17 mouse cellular contexts compared by ENCODE assay signal in genomic region chr9:63655092-63655491, GRCm38 (mm10). TPM values are rescaled to one million over a fixed set of nuclear protein-coding genes. Genes with fewer than 3 reads are reported as not detected.
DNase-seq lines count a peak whose midpoint lies in the region; ATAC-seq and TF ChIP-seq lines count a peak whose summit lies in the region.
"Had no signal": no experiment of that assay in that cellular context is flagged by ENCODE, and none has a peak within 500 bp of the region (broad histone marks: within the 10 kb centered on the region; RNA-seq: fewer than 3 reads in every experiment).

No protein-coding gene starts in this region.

- in situ Hi-C loops in CH12.LX (cut with MboI; ENCODE audit: low pct_ligation_motif_present, low pct_unique_long_range_greater_than_20kb, low sequenced_read_pairs), result no loop called here

- ATAC-seq in embryonic facial prominence, embryonic 11.5 days (replicated peaks; ENCODE audit: insufficient number of reproducible peaks, low FRiP score, low TSS enrichment, low read depth), result no peak
- ATAC-seq in hindbrain, embryonic 12.5 days (ENCODE audit: low FRiP score), result no peak
- no peak for ATAC-seq in embryonic facial prominence, embryonic 14.5 days (ENCODE audit: low read depth)
- ATAC-seq: intestine, embryonic 16.5 days; lung, postnatal 0 days had no signal

- no peak overlapping the region for H3K4me3 ChIP-seq in embryonic facial prominence, embryonic 11.5 days (ENCODE audit: low read depth, low read length)
- no peak overlapping the region for H3K4me3 ChIP-seq in embryonic facial prominence, embryonic 10.5 days
- no peak overlapping the region for H3K4me3 ChIP-seq in hindbrain, embryonic 10.5 days
- H3K4me3 ChIP-seq in hindbrain, embryonic 12.5 days, result no peak overlapping the region
- H3K4me3 ChIP-seq in CH12.LX (replicated peaks in 1 of 3; ENCODE audit: low read depth in 2 of 3, low read length in 2 of 3, poor library complexity in 1 of 3), result no peak overlapping the region
- no peak overlapping the region for H3K4me3 ChIP-seq in embryonic facial prominence, embryonic 14.5 days (ENCODE audit: low read depth, low read length)
- H3K4me3 ChIP-seq: liver, embryonic 13.5 days; megakaryocyte, embryonic 14.5 days; myocyte had no signal

- DNase-seq in embryonic facial prominence, embryonic 11.5 days (ENCODE audit: low spot score), result peak; percentile 57
- no peak for DNase-seq in embryonic facial prominence, embryonic 10.5 days (ENCODE audit: low spot score)
- no peak for DNase-seq in hindbrain, embryonic 10.5 days (ENCODE audit: low spot score)
- DNase-seq in CH12.LX (ENCODE audit: extremely low read depth), result peak; percentile 12
- peak; percentile 44 for DNase-seq in embryonic facial prominence, embryonic 14.5 days (ENCODE audit: low spot score)
- no peak for DNase-seq in neural tube, embryonic 10.5 days (ENCODE audit: extremely low spot score, low spot score)
- DNase-seq: adrenal gland, postnatal 10 days; B cell, adult 2 months; cerebellum, adult 18-20 months; liver, embryonic 13.5 days; right cerebral cortex, adult 18-20 months; thymus, postnatal 25 days had no signal

- H3K4me1 ChIP-seq in embryonic facial prominence, embryonic 11.5 days (ENCODE audit: control insufficient read depth, insufficient read depth, low read length), result no peaks in the 10 kb centered on the region
- H3K4me1 ChIP-seq in embryonic facial prominence, embryonic 10.5 days, result peaks cover 23% of the 10 kb centered on the region
- H3K4me1 ChIP-seq in hindbrain, embryonic 10.5 days (replicated peaks), result peaks cover 35% of the 10 kb centered on the region
- peaks cover 45% of the 10 kb centered on the region for H3K4me1 ChIP-seq in hindbrain, embryonic 12.5 days
- peaks cover 9 to 29% of the 10 kb centered on the region in 2 experiments for H3K4me1 ChIP-seq in CH12.LX (ENCODE audit: control insufficient read depth in 1 of 2, insufficient read depth in 2 of 2)
- peaks cover 79% of the 10 kb centered on the region for H3K4me1 ChIP-seq in embryonic facial prominence, embryonic 14.5 days (ENCODE audit: control insufficient read depth, insufficient read depth, low read length)
- H3K4me1 ChIP-seq: liver, embryonic 13.5 days had no signal

- dilution Hi-C loops in CH12.LX (cut with MboI; ENCODE audit: extremely low pct_ligation_motif_present, extremely low pct_unique_long_range_greater_than_20kb, low sequenced_read_pairs), result no loop called here

- no peak for TF ChIP-seq RAD21 in CH12.LX (IDR thresholded peaks at IDR 0.05; ENCODE audit: low read depth, low read length)

- no peaks in the 10 kb centered on the region for H3K27me3 ChIP-seq in embryonic facial prominence, embryonic 11.5 days (ENCODE audit: control insufficient read depth, insufficient read depth, low read length)
- H3K27me3 ChIP-seq in embryonic facial prominence, embryonic 10.5 days (replicated peaks; ENCODE audit: low read depth, poor library complexity, severe bottlenecking), result no peaks in the 10 kb centered on the region
- no peaks in the 10 kb centered on the region for H3K27me3 ChIP-seq in hindbrain, embryonic 10.5 days (ENCODE audit: insufficient read depth, poor library complexity, severe bottlenecking)
- H3K27me3 ChIP-seq in hindbrain, embryonic 12.5 days, result no peaks in the 10 kb centered on the region
- no peaks in the 10 kb centered on the region for H3K27me3 ChIP-seq in CH12.LX (replicated peaks)
- no peaks in the 10 kb centered on the region for H3K27me3 ChIP-seq in embryonic facial prominence, embryonic 14.5 days (replicated peaks; ENCODE audit: control insufficient read depth, insufficient read depth, low read length)
- H3K27me3 ChIP-seq: liver, embryonic 13.5 days; megakaryocyte, embryonic 14.5 days had no signal

- no peak for TF ChIP-seq EP300 in CH12.LX (IDR thresholded peaks at IDR 0.05; ENCODE audit: low read length)

- H3K36me3 ChIP-seq in embryonic facial prominence, embryonic 11.5 days (replicated peaks; ENCODE audit: control insufficient read depth, insufficient read depth, low read depth, low read length), result peaks cover 3% of the 10 kb centered on the region
- H3K36me3 ChIP-seq in embryonic facial prominence, embryonic 10.5 days (replicated peaks), result peaks cover 92% of the 10 kb centered on the region
- peaks cover 88% of the 10 kb centered on the region for H3K36me3 ChIP-seq in hindbrain, embryonic 10.5 days
- H3K36me3 ChIP-seq in hindbrain, embryonic 12.5 days, result peaks cover 14% of the 10 kb centered on the region; the same call in 1 of the 2 replicates
- peaks cover 0 to 3% of the 10 kb centered on the region in 2 experiments for H3K36me3 ChIP-seq in CH12.LX (replicated peaks in 1 of 2; ENCODE audit: control insufficient read depth in 1 of 2, insufficient read depth in 1 of 2, low read length in 1 of 2)
- H3K36me3 ChIP-seq in embryonic facial prominence, embryonic 14.5 days (ENCODE audit: control insufficient read depth, insufficient read depth, low read length), result peaks cover 43% of the 10 kb centered on the region

- 64% methylated on average over 1 of the region's 1 CpGs for WGBS in embryonic facial prominence, embryonic 11.5 days
- 74% methylated on average over 1 of the region's 1 CpGs for WGBS in embryonic facial prominence, embryonic 10.5 days
- 79% methylated on average over 1 of the region's 1 CpGs for WGBS in hindbrain, embryonic 10.5 days
- 46% methylated on average over 1 of the region's 1 CpGs for WGBS in hindbrain, embryonic 12.5 days
- WGBS in embryonic facial prominence, embryonic 14.5 days, result 0% methylated on average over 1 of the region's 1 CpGs

- H3K79me2 ChIP-seq in CH12.LX (replicated peaks; ENCODE audit: control insufficient read depth, extremely low read depth, insufficient read depth, poor library complexity, severe bottlenecking), result no peaks in the 10 kb centered on the region

- no peak overlapping the region for H3K9ac ChIP-seq in embryonic facial prominence, embryonic 11.5 days (replicated peaks; ENCODE audit: low read length)
- no peak overlapping the region for H3K9ac ChIP-seq in hindbrain, embryonic 12.5 days
- H3K9ac ChIP-seq in CH12.LX (ENCODE audit: insufficient read depth, low read depth), result no peak overlapping the region
- no peak overlapping the region for H3K9ac ChIP-seq in embryonic facial prominence, embryonic 14.5 days (ENCODE audit: low read depth, low read length)
- H3K9ac ChIP-seq: liver, embryonic 13.5 days had no signal

- no peak overlapping the region for H3K27ac ChIP-seq in embryonic facial prominence, embryonic 11.5 days (replicated peaks; ENCODE audit: low read depth, low read length)
- H3K27ac ChIP-seq in embryonic facial prominence, embryonic 10.5 days (replicated peaks), result no peak overlapping the region
- H3K27ac ChIP-seq in hindbrain, embryonic 10.5 days, result 0 out of 2 replicates have a peak overlapping the region, but pooled peaks have one; percentile 17
- no peak overlapping the region for H3K27ac ChIP-seq in hindbrain, embryonic 12.5 days
- no peak overlapping the region for H3K27ac ChIP-seq in CH12.LX (ENCODE audit: insufficient read depth, low read depth)
- no peak overlapping the region for H3K27ac ChIP-seq in embryonic facial prominence, embryonic 14.5 days (replicated peaks; ENCODE audit: low read depth, low read length)
- H3K27ac ChIP-seq: liver, embryonic 13.5 days had no signal

- TF ChIP-seq CTCF in CH12.LX (conservative IDR thresholded peaks at IDR 0.05 in 1 of 2, IDR thresholded peaks at IDR 0.05 in 1 of 2; ENCODE audit: low read depth in 2 of 2, low read length in 2 of 2), result no peak

- no peak overlapping the region for H3K4me2 ChIP-seq in embryonic facial prominence, embryonic 11.5 days (ENCODE audit: low read depth, low read length)
- no peak overlapping the region for H3K4me2 ChIP-seq in hindbrain, embryonic 12.5 days (replicated peaks)
- no peak overlapping the region for H3K4me2 ChIP-seq in CH12.LX (ENCODE audit: insufficient read depth, low read depth, poor library complexity, severe bottlenecking)
- no peak overlapping the region for H3K4me2 ChIP-seq in embryonic facial prominence, embryonic 14.5 days (ENCODE audit: low read depth, low read length)
- H3K4me2 ChIP-seq: liver, embryonic 13.5 days had no signal

- TF ChIP-seq POLR2A in CH12.LX (IDR thresholded peaks at IDR 0.05; ENCODE audit: low read depth, low read length), result no peak

- no peaks in the 10 kb centered on the region for H3K9me3 ChIP-seq in embryonic facial prominence, embryonic 11.5 days (replicated peaks; ENCODE audit: control insufficient read depth, low read length)
- no peaks in the 10 kb centered on the region for H3K9me3 ChIP-seq in embryonic facial prominence, embryonic 10.5 days
- no peaks in the 10 kb centered on the region for H3K9me3 ChIP-seq in hindbrain, embryonic 10.5 days
- H3K9me3 ChIP-seq in hindbrain, embryonic 12.5 days (replicated peaks), result no peaks in the 10 kb centered on the region
- no peaks in the 10 kb centered on the region for H3K9me3 ChIP-seq in CH12.LX (replicated peaks; ENCODE audit: low read length)
- no peaks in the 10 kb centered on the region for H3K9me3 ChIP-seq in embryonic facial prominence, embryonic 14.5 days (ENCODE audit: control insufficient read depth, low read length)
- H3K9me3 ChIP-seq: liver, embryonic 13.5 days; megakaryocyte, embryonic 14.5 days had no signal

TF ChIP-seq in CH12.LX, 34 proteins besides CTCF, POLR2A, EP300 and RAD21 (continues in another document):
- no peak for TF ChIP-seq POLR2AphosphoS2 (IDR thresholded peaks at IDR 0.05; ENCODE audit: low read depth, low read length)

RNA-seq across cellular contexts. Expression of gene Aagab, which starts 52.6 kb away (rescaled TPM):
- 33.5 and 37.4 TPM in 2 replicates for polyA plus RNA-seq in embryonic facial prominence, embryonic 11.5 days (2014; fragmentation: Nextera tagmentation; extraction: Ambion mirVana)
- polyA plus RNA-seq in embryonic facial prominence, embryonic 10.5 days (2016; fragmentation: Nextera tagmentation; extraction: Ambion mirVana), result 37.4 and 38.4 TPM in 2 replicates
- 46.0 and 50.4 TPM in 2 replicates for polyA plus RNA-seq in hindbrain, embryonic 10.5 days (2016; fragmentation: Nextera tagmentation; extraction: Ambion mirVana)
- polyA plus RNA-seq in hindbrain, embryonic 12.5 days (2016; fragmentation: Nextera tagmentation; extraction: Ambion mirVana), result 54.1 and 61.1 TPM in 2 replicates
- total RNA-seq in CH12.LX (2012; rRNA removed) (14.3 and 14.5 TPM in 2 replicates), CH12.LX (2014; rRNA removed) (14.3 and 14.5 TPM in 2 replicates)
- 27.8 and 36.6 TPM in 2 replicates for polyA plus RNA-seq in CH12.LX (2012; ENCODE audit: insufficient read length, low read depth)
- polyA plus RNA-seq in embryonic facial prominence, embryonic 14.5 days (2014; fragmentation: Nextera tagmentation; extraction: Ambion mirVana), result 26.2 and 27.4 TPM in 2 replicates

RNA-seq across cellular contexts. Expression of gene Iqch, which starts 52.8 kb away (rescaled TPM):
- polyA plus RNA-seq in embryonic facial prominence, embryonic 11.5 days (2014; fragmentation: Nextera tagmentation; extraction: Ambion mirVana), result 0.17 TPM in 1 of 2 replicates, not detected in the other
- polyA plus RNA-seq in embryonic facial prominence, embryonic 10.5 days (2016; fragmentation: Nextera tagmentation; extraction: Ambion mirVana), result 0.09 TPM in 1 of 2 replicates, not detected in the other
- 0.07 and 0.13 TPM in 2 replicates for polyA plus RNA-seq in hindbrain, embryonic 10.5 days (2016; fragmentation: Nextera tagmentation; extraction: Ambion mirVana)
- polyA plus RNA-seq in hindbrain, embryonic 12.5 days (2016; fragmentation: Nextera tagmentation; extraction: Ambion mirVana), result 0.10 and 0.16 TPM in 2 replicates
- 0.04 TPM in 2 replicates for total RNA-seq in CH12.LX (2012; rRNA removed)
- 0.08 and 0.15 TPM in 2 replicates for total RNA-seq in CH12.LX (2014; rRNA removed)
- polyA plus RNA-seq in CH12.LX (2012; ENCODE audit: insufficient read length, low read depth), result 0.18 and 0.21 TPM in 2 replicates
- 0.22 and 0.25 TPM in 2 replicates for polyA plus RNA-seq in embryonic facial prominence, embryonic 14.5 days (2014; fragmentation: Nextera tagmentation; extraction: Ambion mirVana)
- polyA plus RNA-seq: intestine, embryonic 16.5 days; liver, embryonic 13.5 days; myocyte had no signal

Comparison
In these comparisons a context has a peak if more than half of its experiments do, and no peak if none do; other contexts are left out.
1. DNase-seq: peak in embryonic facial prominence, embryonic 11.5 days (single experiment), CH12.LX (single experiment) and embryonic facial prominence, embryonic 14.5 days (single experiment); none in embryonic facial prominence, embryonic 10.5 days (single experiment), hindbrain, embryonic 10.5 days (single experiment) and neural tube, embryonic 10.5 days (single experiment).